Mouse (Mus musculus): ENCODE measurements around the gene Reck. TPM values are rescaled to one million over a fixed set of nuclear protein-coding genes. Genes with fewer than 3 reads are reported as not detected.
A peak's percentile ranks its signal among the peaks of the same experiment; 100 is the strongest.

Gene Reck
- polyA plus RNA-seq, 1 experiment from 2014 or later, result 5.8 TPM

- Histone ChIP-seq H3K4me2 (ENCODE audit: low read length) (no peak overlapping the region), H3K36me3 (ENCODE audit: control insufficient read depth, insufficient read depth, low read length) (no peaks in the 10 kb centered on the region), H3K4me1 (ENCODE audit: control insufficient read depth, insufficient read depth, low read length) (no peaks in the 10 kb centered on the region), H3K27me3 (replicated peaks; ENCODE audit: control insufficient read depth, insufficient read depth, low read length) (no peaks in the 10 kb centered on the region), H3K4me3 (ENCODE audit: low read depth, low read length) (no peak overlapping the region), H3K27ac (ENCODE audit: low read depth, low read length) (no peak overlapping the region), H3K9ac (ENCODE audit: low read length) (no peak overlapping the region), H3K9me3 (replicated peaks; ENCODE audit: control insufficient read depth, low read length) (no peaks in the 10 kb centered on the region)
- DNase-seq (ENCODE audit: low spot score) (no peak), ATAC-seq (no peak)
- WGBS, result 82% methylated on average over 10 of the region's 10 CpGs
Measured at GRCm38 (mm10) chr4:43859886-43860285, 15.4 kb upstream of the Reck start.

DNA sequence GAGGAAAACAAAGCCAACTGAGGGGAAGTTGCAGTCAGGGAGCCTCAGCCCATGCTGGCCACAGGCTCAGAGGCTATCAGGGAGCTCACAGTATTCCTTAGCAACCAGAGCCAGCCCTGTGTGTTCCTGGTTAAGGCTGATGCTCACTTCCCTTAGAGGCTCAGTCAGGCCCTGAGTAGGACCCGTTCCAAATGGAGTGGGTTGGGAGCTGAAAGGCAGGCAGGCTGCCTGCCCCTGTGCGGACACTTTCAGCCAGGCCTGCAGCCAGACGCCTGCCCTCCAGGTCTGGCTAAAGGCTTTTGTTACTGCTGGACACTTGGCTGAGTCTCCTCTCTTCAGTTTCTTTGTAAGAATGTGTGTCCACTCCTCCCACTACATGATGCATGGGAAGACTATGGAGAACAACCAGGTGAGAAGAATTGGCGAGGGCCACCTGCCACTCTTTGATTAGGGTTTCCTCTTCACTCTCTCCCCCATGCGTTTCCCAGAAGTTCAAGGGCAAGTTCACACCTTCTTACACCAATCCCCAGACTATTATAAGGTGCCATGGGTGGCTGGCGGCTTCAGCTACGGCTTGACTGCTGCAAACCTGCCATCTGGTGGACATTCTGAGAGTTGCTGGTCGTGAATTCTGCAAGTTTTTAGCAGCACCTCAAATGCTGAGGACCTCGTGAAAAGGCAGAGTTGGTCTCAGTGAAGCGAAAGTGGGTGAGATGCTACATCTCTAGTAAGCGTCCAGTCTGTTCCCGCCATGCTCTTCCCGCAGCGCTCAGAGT is 14.4 kb upstream of the Reck start:
- Histone ChIP-seq H3K27ac (ENCODE audit: low read depth, low read length) (no peak overlapping the region), H3K9ac (ENCODE audit: low read length) (no peak overlapping the region), H3K4me1 (ENCODE audit: control insufficient read depth, insufficient read depth, low read length) (no peaks in the 10 kb centered on the region), H3K4me2 (ENCODE audit: low read length) (no peak overlapping the region), H3K4me3 (ENCODE audit: low read depth, low read length) (no peak overlapping the region), H3K27me3 (replicated peaks; ENCODE audit: control insufficient read depth, insufficient read depth, low read length) (no peaks in the 10 kb centered on the region), H3K9me3 (replicated peaks; ENCODE audit: control insufficient read depth, low read length) (no peaks in the 10 kb centered on the region), H3K36me3 (ENCODE audit: control insufficient read depth, insufficient read depth, low read length) (no peaks in the 10 kb centered on the region)
- DNase-seq (ENCODE audit: low spot score) (peak; percentile 87), ATAC-seq (peak; percentile 42; the same call in 1 of the 2 replicates)
- 17% methylated on average over 14 of the region's 14 CpGs for WGBS

- ATAC-seq, result no peak
- Histone ChIP-seq H3K27ac (ENCODE audit: low read depth, low read length) (no peak overlapping the region), H3K36me3 (ENCODE audit: control insufficient read depth, insufficient read depth, low read length) (no peaks in the 10 kb centered on the region), H3K4me1 (ENCODE audit: control insufficient read depth, insufficient read depth, low read length) (no peaks in the 10 kb centered on the region), H3K9ac (ENCODE audit: low read length) (no peak overlapping the region), H3K27me3 (replicated peaks; ENCODE audit: control insufficient read depth, insufficient read depth, low read length) (no peaks in the 10 kb centered on the region), H3K4me2 (ENCODE audit: low read length) (no peak overlapping the region), H3K4me3 (ENCODE audit: low read depth, low read length) (no peak overlapping the region), H3K9me3 (replicated peaks; ENCODE audit: control insufficient read depth, low read length) (no peaks in the 10 kb centered on the region)
- WGBS, result 61% methylated on average over 4 of the region's 4 CpGs
- no peak for DNase-seq (ENCODE audit: low spot score)
Measured at GRCm38 (mm10) chr4:43863298-43863697, 12.0 kb upstream of the Reck start.

GRCm38 (mm10) chr4:43869821-43870220 is 5.5 kb upstream of the Reck start:
- Histone ChIP-seq H3K27ac (ENCODE audit: low read depth, low read length) (no peak overlapping the region), H3K36me3 (ENCODE audit: control insufficient read depth, insufficient read depth, low read length) (no peaks in the 10 kb centered on the region), H3K4me2 (ENCODE audit: low read length) (no peak overlapping the region), H3K4me1 (ENCODE audit: control insufficient read depth, insufficient read depth, low read length) (0 out of 2 replicates have a peak, but pooled peaks cover 2% of the 10 kb centered on the region), H3K4me3 (ENCODE audit: low read depth, low read length) (no peak overlapping the region), H3K9ac (ENCODE audit: low read length) (no peak overlapping the region), H3K9me3 (replicated peaks; ENCODE audit: control insufficient read depth, low read length) (0 out of 2 replicates have a peak, but pooled peaks cover 3% of the 10 kb centered on the region), H3K27me3 (replicated peaks; ENCODE audit: control insufficient read depth, insufficient read depth, low read length) (no peaks in the 10 kb centered on the region)
- DNase-seq (ENCODE audit: low spot score), result no peak
- no peak for ATAC-seq
- WGBS, result 90% methylated on average over 10 of the region's 10 CpGs

GRCm38 (mm10) chr4:43874501-43874900 is 829 bp upstream of the Reck start:
- no peak overlapping the region for H3K27ac ChIP-seq (ENCODE audit: low read depth, low read length)
- DNase-seq (ENCODE audit: low spot score) (peak; percentile 53), ATAC-seq (0 out of 2 replicates have a peak, but pooled peaks have one; percentile 10)
- H3K9ac ChIP-seq (ENCODE audit: low read length), result no peak overlapping the region
- H3K4me3 ChIP-seq (ENCODE audit: low read depth, low read length), result peak overlapping the region; percentile 84
- H3K36me3 ChIP-seq (ENCODE audit: control insufficient read depth, insufficient read depth, low read length), result no peaks in the 10 kb centered on the region
- H3K4me2 ChIP-seq (ENCODE audit: low read length), result peak overlapping the region; percentile 97
- no peaks in the 10 kb centered on the region for H3K27me3 ChIP-seq (replicated peaks; ENCODE audit: control insufficient read depth, insufficient read depth, low read length)
- H3K9me3 ChIP-seq (replicated peaks; ENCODE audit: control insufficient read depth, low read length), result no peaks in the 10 kb centered on the region
- peaks cover 4% of the 10 kb centered on the region; the same call in 1 of the 2 replicates for H3K4me1 ChIP-seq (ENCODE audit: control insufficient read depth, insufficient read depth, low read length)
- 44% methylated on average over 7 of the region's 7 CpGs for WGBS

DNA sequence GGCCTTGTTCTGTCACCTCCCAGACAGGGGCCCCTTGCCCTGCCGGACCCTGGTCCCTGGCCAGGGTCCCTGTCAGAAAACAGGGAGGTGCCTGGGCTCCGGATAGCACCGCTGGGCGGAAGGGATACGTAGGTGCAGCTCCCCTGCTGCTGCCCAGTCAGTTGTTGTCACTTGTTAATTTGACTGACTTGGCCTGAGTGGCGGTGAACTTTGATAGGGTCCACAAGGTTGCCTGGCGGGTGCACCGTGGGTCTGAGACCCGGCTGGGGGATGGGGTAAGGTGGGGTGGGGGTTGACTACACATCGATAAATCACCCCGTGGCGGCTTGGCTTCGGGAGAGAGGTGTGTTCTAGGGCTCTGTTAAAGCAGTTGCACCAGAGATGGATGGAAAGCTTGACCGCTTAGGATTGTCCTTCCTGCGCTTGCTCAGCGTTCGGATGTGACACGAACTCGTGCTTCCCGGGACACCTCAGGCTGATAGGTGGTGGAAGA is 635 bp downstream of the Reck start:
- peak; percentile 56; the same call in 1 of the 2 replicates for ATAC-seq
- H3K9me3 ChIP-seq (replicated peaks; ENCODE audit: control insufficient read depth, low read length), result no peaks in the 10 kb centered on the region
- no peaks in the 10 kb centered on the region for H3K36me3 ChIP-seq (ENCODE audit: control insufficient read depth, insufficient read depth, low read length)
- peaks cover 4% of the 10 kb centered on the region; the same call in 1 of the 2 replicates for H3K4me1 ChIP-seq (ENCODE audit: control insufficient read depth, insufficient read depth, low read length)
- H3K27ac ChIP-seq (ENCODE audit: low read depth, low read length), result no peak overlapping the region
- H3K27me3 ChIP-seq (replicated peaks; ENCODE audit: control insufficient read depth, insufficient read depth, low read length), result no peaks in the 10 kb centered on the region
- peak; percentile 5 for DNase-seq (ENCODE audit: low spot score)
- under 1% methylated on average over 20 of the region's 20 CpGs for WGBS
- peak overlapping the region; percentile 84 for H3K4me3 ChIP-seq (ENCODE audit: low read depth, low read length)
- peak overlapping the region; percentile 97 for H3K4me2 ChIP-seq (ENCODE audit: low read length)
- H3K9ac ChIP-seq (ENCODE audit: low read length), result peak overlapping the region; percentile 82

DNA sequence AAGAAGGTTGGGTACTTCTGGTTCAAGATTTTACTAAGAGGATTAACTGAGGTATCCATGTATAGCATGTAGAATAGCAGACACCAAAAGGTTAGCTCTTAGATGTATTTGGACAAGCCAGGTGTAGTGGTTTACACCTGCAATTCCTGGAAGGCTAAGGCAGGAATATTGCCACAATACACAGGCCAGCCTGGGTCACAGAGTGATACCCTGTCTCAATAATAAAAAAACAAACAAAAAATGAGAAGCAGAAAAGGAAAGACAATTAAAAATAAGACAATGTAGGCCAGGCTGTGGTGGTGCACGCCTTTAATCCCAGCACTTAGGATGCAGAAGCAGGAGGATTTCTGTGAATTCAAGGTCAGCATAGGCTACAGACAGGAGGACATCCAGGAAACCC is 1.9 kb downstream of the Reck start:
- WGBS, result 90% methylated on average over 1 of the region's 1 CpGs
- no peak overlapping the region for H3K4me2 ChIP-seq (ENCODE audit: low read length)

GRCm38 (mm10) chr4:43878121-43878776 is 2.9 kb downstream of the Reck start:
- DNase-seq (ENCODE audit: low spot score) (no peak), ATAC-seq (no peak)
- H3K9me3 ChIP-seq (replicated peaks; ENCODE audit: control insufficient read depth, low read length), result no peaks in the 10 kb centered on the region
- no peaks in the 10 kb centered on the region for H3K36me3 ChIP-seq (ENCODE audit: control insufficient read depth, insufficient read depth, low read length)
- peaks cover 4% of the 10 kb centered on the region; the same call in 1 of the 2 replicates for H3K4me1 ChIP-seq (ENCODE audit: control insufficient read depth, insufficient read depth, low read length)
- no peak overlapping the region for H3K27ac ChIP-seq (ENCODE audit: low read depth, low read length)
- H3K4me2 ChIP-seq (ENCODE audit: low read length), result no peak overlapping the region
- H3K4me3 ChIP-seq (ENCODE audit: low read depth, low read length), result no peak overlapping the region
- H3K9ac ChIP-seq (ENCODE audit: low read length), result no peak overlapping the region
- WGBS, result 45% methylated on average over 5 of the region's 5 CpGs
- no peaks in the 10 kb centered on the region for H3K27me3 ChIP-seq (replicated peaks; ENCODE audit: control insufficient read depth, insufficient read depth, low read length)

More for the DNA sequence above, 1.9 kb downstream of the Reck start:
- Histone ChIP-seq H3K27ac (ENCODE audit: low read depth, low read length) (no peak overlapping the region), H3K9ac (ENCODE audit: low read length) (no peak overlapping the region), H3K4me3 (ENCODE audit: low read depth, low read length) (no peak overlapping the region), H3K36me3 (ENCODE audit: control insufficient read depth, insufficient read depth, low read length) (no peaks in the 10 kb centered on the region), H3K27me3 (replicated peaks; ENCODE audit: control insufficient read depth, insufficient read depth, low read length) (no peaks in the 10 kb centered on the region), H3K9me3 (replicated peaks; ENCODE audit: control insufficient read depth, low read length) (no peaks in the 10 kb centered on the region), H3K4me1 (ENCODE audit: control insufficient read depth, insufficient read depth, low read length) (peaks cover 4% of the 10 kb centered on the region; the same call in 1 of the 2 replicates)
- no peak for DNase-seq (ENCODE audit: low spot score)
- no peak for ATAC-seq
